In genomic region chr7:130257991-130258703, GRCm38 (mm10) we compare ENCODE assay signal across 9 mouse cellular contexts.
A peak's percentile ranks its signal among the peaks of the same experiment; 100 is the strongest.
DNase-seq lines count a peak whose midpoint lies in the region; ATAC-seq and TF ChIP-seq lines count a peak whose summit lies in the region.
"Had no signal": no experiment of that assay in that cellular context is flagged by ENCODE, and none has a peak within 500 bp of the region (broad histone marks: within the 10 kb centered on the region; RNA-seq: fewer than 3 reads in every experiment).

No protein-coding gene starts in this region.

- H3K36me3 ChIP-seq in kidney, postnatal 0 days (ENCODE audit: insufficient read depth, low read length): no peaks in the 10 kb centered on the region
- H3K36me3 ChIP-seq in intestine, embryonic 15.5 days: no peaks in the 10 kb centered on the region

- 37% methylated on average over 8 of the region's 8 CpGs for WGBS in kidney, postnatal 0 days
- WGBS in intestine, embryonic 15.5 days: 32% methylated on average over 8 of the region's 8 CpGs
- WGBS in olfactory bulb, adult 2 months: 29% methylated on average over 8 of the region's 8 CpGs

- TF ChIP-seq POLR2A in embryonic fibroblast, embryonic 13.5 days (IDR thresholded peaks at IDR 0.05; ENCODE audit: low read depth, low read length): no peak
- TF ChIP-seq POLR2A in olfactory bulb, adult 2 months (IDR thresholded peaks at IDR 0.05; ENCODE audit: insufficient read depth, low read depth, low read length): no peak

- H3K4me3 ChIP-seq in kidney, postnatal 0 days (replicated peaks; ENCODE audit: low read depth, low read length): no peak overlapping the region
- no peak overlapping the region for H3K4me3 ChIP-seq in embryonic fibroblast, embryonic 13.5 days (ENCODE audit: insufficient read depth, low read length)
- H3K4me3 ChIP-seq in intestine, embryonic 15.5 days (replicated peaks): no peak overlapping the region
- H3K4me3 ChIP-seq in olfactory bulb, adult 2 months (ENCODE audit: insufficient read depth, low read depth, low read length): peak overlapping the region; percentile 23; the same call in 1 of the 2 replicates

- peak overlapping the region; percentile 25; the same call in 1 of the 2 replicates for H3K27ac ChIP-seq in kidney, postnatal 0 days
- peak overlapping the region; percentile 39 for H3K27ac ChIP-seq in embryonic fibroblast, embryonic 13.5 days (ENCODE audit: insufficient read depth, low read length)
- H3K27ac ChIP-seq in intestine, embryonic 15.5 days: no peak overlapping the region
- H3K27ac ChIP-seq in olfactory bulb, adult 2 months (ENCODE audit: insufficient read depth, low read depth, low read length): no peak overlapping the region

- H3K27me3 ChIP-seq in kidney, postnatal 0 days (ENCODE audit: insufficient read depth, low read length): no peaks in the 10 kb centered on the region
- no peaks in the 10 kb centered on the region for H3K27me3 ChIP-seq in intestine, embryonic 15.5 days (replicated peaks)

- peak overlapping the region; percentile 28 for H3K4me2 ChIP-seq in kidney, postnatal 0 days (ENCODE audit: low read length)
- peak overlapping the region; percentile 89 for H3K4me2 ChIP-seq in intestine, embryonic 15.5 days (replicated peaks)

- TF ChIP-seq CTCF in kidney, postnatal 0 days (IDR thresholded peaks at IDR 0.05; ENCODE audit: low read depth): no peak
- TF ChIP-seq CTCF in embryonic fibroblast, embryonic 13.5 days (IDR thresholded peaks at IDR 0.05; ENCODE audit: borderline replicate concordance, insufficient read depth, low read length): no peak
- no peak for TF ChIP-seq CTCF in olfactory bulb, adult 2 months (IDR thresholded peaks at IDR 0.05; ENCODE audit: insufficient read depth, low read depth, low read length)

- no peak overlapping the region for H3K9ac ChIP-seq in kidney, postnatal 0 days (ENCODE audit: low read depth, low read length)
- H3K9ac ChIP-seq in intestine, embryonic 15.5 days: no peak overlapping the region

- no peaks in the 10 kb centered on the region for H3K9me3 ChIP-seq in kidney, postnatal 0 days (replicated peaks; ENCODE audit: low read length)
- no peaks in the 10 kb centered on the region for H3K9me3 ChIP-seq in intestine, embryonic 15.5 days

- peaks cover 28% of the 10 kb centered on the region; the same call in 1 of the 2 replicates for H3K4me1 ChIP-seq in kidney, postnatal 0 days (replicated peaks; ENCODE audit: insufficient read depth, low read length)
- H3K4me1 ChIP-seq in embryonic fibroblast, embryonic 13.5 days (ENCODE audit: control insufficient read depth, insufficient read depth, low read length): peaks cover 23% of the 10 kb centered on the region
- H3K4me1 ChIP-seq in intestine, embryonic 15.5 days (replicated peaks): peaks cover 60% of the 10 kb centered on the region
- peaks cover 17% of the 10 kb centered on the region for H3K4me1 ChIP-seq in olfactory bulb, adult 2 months (ENCODE audit: control insufficient read depth, insufficient read depth, low read length)

- ATAC-seq in kidney, postnatal 0 days (replicated peaks; ENCODE audit: low FRiP score, low read depth): no peak
- no peak for ATAC-seq in intestine, embryonic 15.5 days

- DNase-seq in kidney, postnatal 0 days (ENCODE audit: low spot score): no peak
- DNase-seq in kidney, adult 18-20 months: no peak
- DNase-seq in layer of hippocampus, adult 9-10 months (ENCODE audit: low spot score): no peak
- DNase-seq in layer of hippocampus, adult 8-10 months (ENCODE audit: low spot score in 2 of 2): no peak
- DNase-seq in cerebellum, postnatal 14 days: no peak
- DNase-seq: adrenal gland, postnatal 25 days had no signal

Comparison
In these comparisons a context has a peak if more than half of its experiments do, and no peak if none do; other contexts are left out.
1. H3K27ac ChIP-seq: peak in kidney, postnatal 0 days (single experiment) and embryonic fibroblast, embryonic 13.5 days (single experiment); none in intestine, embryonic 15.5 days (single experiment) and olfactory bulb, adult 2 months (single experiment).